Mouse (Mus musculus) bone marrow macrophage, adult 2 months (primary cell): ENCODE results near the gene Rsg1.

Experiments
- CTCF ChIP-seq: IDR thresholded peaks from 2 replicates; pipeline ENCODE4 v1.5.1; 2012; ENCODE audit warnings: low read depth, mild to moderate bottlenecking, low read length, moderate library complexity
- POLR2A ChIP-seq: IDR thresholded peaks from 2 replicates; pipeline ENCODE4 v1.6.1; 2012; ENCODE audit warnings: mild to moderate bottlenecking, low read depth, low read length, borderline replicate concordance

- no peak for TF ChIP-seq CTCF
- TF ChIP-seq POLR2A: no peak
These were observed 26.6 kb upstream of the Rsg1 start for GRCm38 (mm10) chr4:141186923-141187836.
